Mouse (Mus musculus) erythroid progenitor cell, adult 5-6 weeks (primary cell): ENCODE results near the gene Rcan1. TPM values are rescaled to one million over a fixed set of nuclear protein-coding genes. Genes with fewer than 3 reads are reported as not detected.
"Not testable (repeated sequence)": the region's sequence is repeated elsewhere in the genome, so short reads cannot be mapped to it uniquely, and the experiment has no call there.

Experiments used
- ATAC-seq: replicated peaks from 2 replicates; pipeline ENCODE4 v1.8.0; 2016; ENCODE audit warnings: moderate number of reproducible peaks, mild to moderate bottlenecking, moderate TSS enrichment, inconsistent platforms; ENCODE audit not compliant: poor library complexity, low FRiP score, severe bottlenecking
- total RNA-seq, 2 experiments: library from RNA; stranded (forward) in 1 of 2; stranded (reverse) in 1 of 2; fragments of 150-400 nt in 1 of 2; fragments of 186-747, 209-891 nt in 1 of 2; gene quantifications; 2 replicates each; pipeline versions ENCODE4 v1.2.3 to v1.2.4; 2015 to 2017; ENCODE audit warnings: low replicate concordance in 2 of 2

The Rcan1 gene
- 3.4 and 3.6 TPM in 2 replicates for total RNA-seq (2015; ENCODE audit: low replicate concordance)
- 1.0 and 3.9 TPM in 2 replicates for total RNA-seq (2017; ENCODE audit: low replicate concordance)

DNA sequence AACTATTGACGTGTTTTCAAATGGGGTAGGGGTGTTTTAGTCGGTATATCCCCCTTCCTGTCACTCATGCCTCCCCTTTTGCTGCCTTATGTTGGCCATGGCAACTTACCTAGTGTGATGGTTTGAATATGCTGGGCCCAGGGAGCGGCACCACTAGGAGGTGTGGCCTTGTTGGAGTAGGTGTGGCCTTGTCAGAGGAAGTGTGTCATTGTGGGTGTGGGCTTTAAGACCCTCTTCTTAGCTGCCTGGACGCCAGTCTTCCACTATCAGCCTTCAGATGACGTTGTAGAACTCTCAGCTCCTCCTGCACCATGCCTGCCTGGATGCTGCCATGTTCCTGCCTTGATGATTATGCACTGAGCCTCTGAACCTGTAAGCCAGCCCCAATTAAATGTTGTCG, at the start of gene Rcan1:
TSS of gene Rcan1 (minus strand) at position 162 of the 400 bp plus-strand sequence.
- ATAC-seq: no peak

DNA sequence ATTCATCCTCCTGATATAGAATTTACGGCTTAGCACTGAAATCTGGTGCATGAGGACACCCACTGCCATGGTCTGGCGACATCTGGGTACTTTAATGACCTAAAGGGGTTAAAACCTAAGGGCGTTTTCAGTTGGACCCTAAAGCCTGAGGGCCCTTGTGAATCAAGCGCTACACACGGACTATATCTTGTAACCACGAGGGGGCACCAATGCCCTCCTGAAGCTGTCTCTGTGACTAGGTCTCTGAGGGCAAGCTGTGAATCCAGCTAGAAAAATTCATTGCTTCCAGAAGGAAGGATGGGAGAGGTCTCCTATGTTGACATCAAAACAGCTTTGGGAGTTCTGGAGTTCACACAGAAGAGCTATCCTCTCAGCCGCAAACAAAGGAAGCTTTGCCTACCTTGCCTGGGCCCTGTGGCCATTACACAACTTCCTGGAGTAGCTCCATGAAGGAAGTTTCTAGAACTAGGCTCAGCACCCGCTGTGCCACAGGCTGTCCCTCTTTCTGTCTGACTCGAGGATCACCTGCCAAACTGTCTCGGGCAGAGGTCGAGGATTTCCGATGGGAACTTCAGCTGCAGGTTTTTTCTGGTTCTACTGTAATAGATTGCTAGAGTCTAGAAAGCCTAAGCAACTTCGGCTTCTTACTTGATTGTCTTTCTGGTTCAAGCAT, 49.3 kb upstream of the Rcan1 start:
- no peak for ATAC-seq

DNA sequence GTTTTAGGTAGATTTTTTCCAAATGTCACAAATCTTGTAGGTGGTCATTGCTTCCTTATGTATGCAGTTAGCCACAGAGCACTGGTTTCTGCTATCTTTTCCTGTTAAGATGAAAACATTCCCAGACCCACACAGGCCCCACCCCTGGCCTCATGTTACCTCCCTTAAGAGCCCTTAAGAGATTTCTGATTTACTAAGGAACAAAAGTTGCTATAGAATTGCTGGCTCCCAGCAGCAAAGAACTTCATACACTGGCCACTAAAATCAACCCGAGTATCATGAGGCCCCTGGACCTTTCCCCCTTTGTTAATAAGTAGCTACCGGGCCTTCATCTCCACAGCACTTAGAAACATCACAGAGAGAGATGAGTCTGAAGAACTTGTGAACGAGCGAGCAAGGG, 48.1 kb upstream of the Rcan1 start:
- no peak for ATAC-seq

DNA sequence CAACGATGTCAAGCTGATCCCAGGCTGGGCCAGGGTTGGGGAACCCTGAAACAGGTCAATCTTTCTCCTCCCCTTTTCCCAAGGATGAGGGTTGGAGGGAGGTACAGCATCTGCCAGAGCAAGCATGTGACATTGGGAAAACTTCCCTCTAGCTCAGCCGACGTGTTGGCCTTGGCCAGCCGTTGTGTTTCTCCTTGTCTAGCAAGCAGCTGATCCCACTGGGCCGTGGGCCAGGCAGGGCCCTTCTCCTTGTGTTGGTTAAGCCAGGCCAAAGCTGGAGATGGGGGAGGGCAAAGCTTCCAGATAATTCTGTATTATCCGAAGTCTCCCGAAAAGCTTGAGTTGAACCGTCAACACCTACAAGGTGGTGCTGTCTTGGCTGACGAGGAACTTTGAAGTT, 45.5 kb upstream of the Rcan1 start:
- no peak for ATAC-seq

DNA sequence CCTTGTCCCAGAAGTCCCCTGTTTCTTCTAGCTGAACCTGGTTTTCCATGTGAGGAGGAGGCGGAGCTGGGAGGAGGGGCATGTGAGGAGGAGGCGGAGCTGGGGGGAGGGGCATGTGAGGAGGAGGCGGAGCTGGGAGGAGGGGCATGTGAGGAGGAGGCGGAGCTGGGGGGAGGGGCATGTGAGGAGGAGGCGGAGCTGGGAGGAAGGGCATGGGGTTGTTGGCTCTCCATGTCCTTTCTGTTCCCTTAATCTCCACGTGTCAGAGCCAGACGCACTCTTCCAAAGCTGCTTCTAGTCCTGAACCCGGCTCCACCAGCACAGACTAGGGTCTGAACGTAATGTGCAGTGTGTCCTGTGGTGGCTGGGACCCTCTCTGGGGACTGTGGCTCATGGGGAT, 44.2 kb upstream of the Rcan1 start:
- not testable (repeated sequence) for ATAC-seq

DNA sequence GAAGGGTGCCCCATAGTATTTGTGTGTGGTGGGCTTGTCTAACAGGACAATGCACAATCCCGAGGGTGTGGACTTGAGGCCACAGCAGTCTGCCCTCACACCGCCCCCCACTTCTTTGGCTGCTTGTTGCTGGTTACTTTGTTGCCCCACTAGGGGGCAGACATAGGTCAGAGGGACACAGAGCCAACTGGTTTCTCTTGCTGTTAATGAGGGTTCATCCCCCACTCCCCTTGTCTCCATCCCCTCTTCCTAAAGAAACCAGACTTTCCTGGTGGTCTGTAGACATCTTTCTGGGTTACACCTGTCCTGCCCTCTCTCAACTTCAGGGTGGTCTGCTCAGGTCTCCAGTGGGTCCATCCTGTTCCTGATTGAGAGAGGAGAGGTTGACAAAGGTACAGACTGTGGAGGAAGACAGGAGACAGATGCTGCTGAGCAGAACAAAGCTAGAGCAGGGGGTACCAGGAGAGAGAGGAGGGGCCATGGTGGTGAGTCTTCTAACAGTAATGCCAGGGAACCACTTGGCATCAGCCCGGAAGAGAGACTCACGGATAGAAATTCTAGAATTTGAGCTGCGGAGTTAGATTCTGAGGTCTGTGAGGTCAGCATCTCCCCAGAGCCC, 41.2 kb upstream of the Rcan1 start:
- no peak for ATAC-seq

DNA sequence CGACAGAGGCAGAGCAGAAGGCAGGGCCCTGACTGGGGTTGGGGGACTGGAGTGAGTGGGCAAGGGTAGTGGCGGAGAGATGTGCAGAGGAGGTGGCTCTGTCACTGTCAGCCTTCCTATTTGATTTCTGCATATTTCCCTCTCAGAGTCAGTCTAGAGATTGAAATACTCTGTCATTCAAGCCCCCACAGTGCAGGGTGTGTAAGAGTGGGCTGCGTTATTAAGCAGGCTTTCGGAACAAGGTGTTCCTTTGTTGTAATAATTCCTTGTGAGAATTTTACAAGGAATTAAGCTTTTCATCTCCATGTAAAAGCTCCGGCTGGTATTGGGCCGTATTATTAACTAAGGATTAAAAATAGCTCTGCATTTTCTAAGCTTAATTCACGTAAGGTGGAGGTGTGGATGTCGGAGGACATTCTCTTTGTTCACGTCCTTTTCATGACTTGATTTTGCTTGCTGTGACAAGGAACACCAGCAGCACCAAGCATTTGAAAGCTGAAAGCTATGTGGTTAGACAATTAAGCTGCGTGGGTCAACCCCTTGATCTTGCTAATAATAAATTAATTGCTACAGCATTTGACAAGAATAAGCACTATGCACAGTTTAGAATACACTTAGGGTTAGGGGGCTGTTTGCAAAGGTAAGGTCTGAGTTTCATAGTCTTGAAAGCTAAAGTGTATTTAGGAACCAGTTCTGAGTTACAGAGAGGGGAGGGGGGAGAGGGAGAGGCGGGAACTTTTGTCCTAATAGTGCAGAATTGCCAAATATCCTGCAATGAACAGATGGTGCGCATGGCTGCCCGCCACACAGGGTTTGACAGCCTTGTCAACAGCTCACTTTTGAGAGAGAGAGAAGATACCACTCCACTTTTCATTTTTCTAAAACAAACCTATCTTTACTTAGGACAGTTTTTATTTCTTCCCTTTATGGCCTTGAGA, 40.4 kb upstream of the Rcan1 start:
- no peak for ATAC-seq

DNA sequence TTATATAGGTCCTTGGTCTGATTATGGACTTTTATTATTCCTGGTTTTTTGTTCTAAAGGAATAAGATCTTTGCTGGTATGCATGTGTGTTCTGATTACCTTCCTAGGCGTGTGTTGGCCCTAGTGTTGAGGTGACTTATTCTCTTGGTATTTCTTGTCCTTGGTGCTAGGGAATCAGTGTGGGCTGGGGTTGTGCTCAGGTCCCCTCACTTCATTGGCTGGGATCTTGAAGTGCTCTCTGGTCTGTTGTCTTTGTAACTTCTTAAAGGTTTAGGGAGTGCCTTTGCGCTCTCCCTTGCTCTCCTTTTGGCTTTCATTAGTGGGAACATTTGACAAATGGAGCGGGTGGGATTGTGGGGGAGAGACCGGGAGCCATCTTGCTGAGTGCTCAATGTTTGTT, 36.9 kb upstream of the Rcan1 start:
- ATAC-seq: no peak

DNA sequence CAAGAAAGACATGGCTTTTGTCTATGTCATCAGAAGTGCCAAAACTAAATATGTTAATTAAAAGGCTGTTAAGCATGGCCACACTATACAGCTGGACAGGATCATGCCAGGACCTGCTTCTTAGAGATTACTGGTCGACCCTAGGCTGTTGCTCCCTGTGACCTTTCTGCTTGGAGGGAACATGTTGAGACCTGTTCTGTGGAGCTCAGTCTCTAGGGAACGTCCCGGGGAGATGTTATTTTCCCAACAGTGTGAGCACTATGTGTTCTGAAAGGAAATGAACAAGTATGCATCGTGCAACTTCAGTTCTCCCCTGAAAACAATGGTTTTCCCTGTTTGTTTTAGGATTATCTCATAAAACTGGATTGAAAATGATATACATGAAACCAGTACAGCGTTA, 32.4 kb upstream of the Rcan1 start:
- no peak for ATAC-seq

DNA sequence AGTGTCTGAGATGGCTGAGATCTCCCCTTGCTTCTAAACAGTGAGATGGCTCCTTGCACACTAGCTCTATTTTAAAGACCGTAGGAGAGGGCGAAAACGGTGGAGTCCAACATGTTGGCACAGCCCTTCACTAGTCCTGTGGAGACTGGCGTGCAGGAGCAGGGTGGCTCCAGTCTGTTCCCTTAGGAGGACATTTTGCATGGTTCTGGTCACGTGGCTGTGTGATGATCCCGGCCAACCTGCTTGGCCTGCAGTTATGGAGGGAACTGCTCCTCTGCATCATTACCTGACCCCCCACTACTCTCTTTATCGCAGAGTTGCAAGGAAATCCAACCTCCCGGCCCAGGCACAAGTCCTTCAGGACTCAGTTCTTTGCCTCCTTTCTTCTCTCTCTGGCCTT, 29.9 kb upstream of the Rcan1 start:
- no peak for ATAC-seq

DNA sequence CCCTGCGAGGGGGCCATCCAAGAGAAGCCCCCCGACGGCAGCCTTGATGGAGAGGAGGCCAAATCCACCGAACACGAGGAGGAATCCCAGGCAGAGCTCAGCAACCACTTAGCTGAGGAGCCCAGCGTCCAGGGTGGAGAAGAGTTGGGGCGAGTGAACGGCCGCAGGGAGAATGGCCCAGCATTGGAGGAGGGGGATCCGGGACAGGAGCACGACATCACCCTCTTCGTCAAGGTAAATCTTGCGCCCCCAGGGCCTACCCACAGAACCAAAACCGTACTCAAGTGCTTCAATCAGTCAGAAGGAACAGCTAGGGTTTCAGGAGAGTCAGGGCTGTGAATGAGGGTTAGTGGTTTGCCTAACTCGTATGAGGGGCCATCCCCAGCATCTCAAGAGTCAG, 28.7 kb upstream of the Rcan1 start:
- ATAC-seq: no peak

DNA sequence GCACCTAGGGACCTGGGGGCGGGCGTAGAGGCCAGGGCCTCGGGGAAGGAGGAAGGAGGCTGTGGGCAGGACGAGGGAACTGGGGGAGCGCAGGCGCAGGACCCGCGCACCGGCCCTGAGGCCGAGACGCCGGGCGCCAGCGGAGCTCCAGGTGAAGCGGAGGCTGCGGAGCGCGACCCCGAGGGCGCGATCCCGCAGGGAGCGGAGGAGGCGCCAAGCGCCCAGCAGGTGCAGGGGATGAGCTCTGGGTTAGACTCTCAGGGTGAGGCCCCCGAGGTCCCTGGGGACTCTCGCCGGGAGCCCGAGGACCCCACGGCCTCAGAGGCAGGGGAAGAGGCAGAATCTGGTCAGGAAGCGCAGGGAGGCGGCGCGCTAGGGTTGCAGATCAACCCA, 27.9 kb upstream of the Rcan1 start:
- ATAC-seq: no peak

DNA sequence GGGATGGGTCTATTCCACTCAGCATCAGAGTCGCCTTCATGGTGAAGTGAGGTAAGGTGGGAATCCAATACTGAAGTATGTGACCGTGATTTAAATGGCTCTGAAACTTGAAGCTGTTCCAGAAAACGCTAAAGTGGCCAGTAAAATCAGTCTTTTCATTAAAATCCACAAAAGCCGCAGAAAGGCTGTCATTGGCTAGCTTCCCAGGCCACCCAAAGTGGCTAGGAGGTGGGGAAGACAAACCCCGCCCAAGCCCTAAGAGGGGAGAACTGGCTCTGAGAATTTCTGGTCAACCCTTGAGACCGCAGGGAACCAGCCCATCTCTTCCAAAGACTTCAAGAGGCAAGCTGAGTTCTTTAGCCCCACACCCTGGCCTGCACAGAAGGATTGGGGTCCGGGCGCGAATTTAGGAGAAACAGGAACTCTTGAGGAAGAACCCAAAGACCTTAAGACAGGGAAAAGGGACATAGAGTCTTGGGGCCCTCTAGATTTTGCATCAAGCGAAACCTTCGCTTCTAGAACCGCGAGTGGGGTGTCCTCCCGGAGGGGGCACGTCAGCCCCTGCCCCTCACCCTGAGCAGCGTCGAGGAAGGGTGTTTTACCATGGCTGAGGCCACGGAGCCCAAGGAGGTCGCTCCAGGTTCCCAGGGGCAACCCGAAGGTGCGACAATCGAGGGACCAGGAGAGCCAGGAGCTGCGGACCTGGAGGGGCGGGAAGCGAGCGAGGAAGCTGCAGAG, 27.4 kb upstream of the Rcan1 start:
- no peak for ATAC-seq

DNA sequence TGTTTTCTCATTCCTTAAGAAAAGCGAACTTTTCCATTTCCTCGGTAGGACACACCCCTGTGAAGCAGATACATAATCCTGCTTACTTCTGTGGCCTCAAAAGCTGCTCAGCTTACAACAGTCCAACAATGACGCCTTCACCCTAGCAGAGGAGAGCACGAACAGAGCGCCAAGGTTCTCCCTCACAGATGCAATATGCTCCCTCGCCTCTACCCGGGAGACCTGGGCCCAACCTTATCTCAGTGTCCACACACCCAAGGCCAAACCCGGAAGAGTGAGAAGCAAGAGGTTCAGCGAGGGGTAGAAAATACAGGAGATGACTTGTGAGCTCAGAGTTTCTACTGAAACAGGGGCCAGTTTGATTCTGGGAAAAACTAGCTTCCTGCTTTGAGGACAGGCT, 18.7 kb upstream of the Rcan1 start:
- no peak for ATAC-seq

DNA sequence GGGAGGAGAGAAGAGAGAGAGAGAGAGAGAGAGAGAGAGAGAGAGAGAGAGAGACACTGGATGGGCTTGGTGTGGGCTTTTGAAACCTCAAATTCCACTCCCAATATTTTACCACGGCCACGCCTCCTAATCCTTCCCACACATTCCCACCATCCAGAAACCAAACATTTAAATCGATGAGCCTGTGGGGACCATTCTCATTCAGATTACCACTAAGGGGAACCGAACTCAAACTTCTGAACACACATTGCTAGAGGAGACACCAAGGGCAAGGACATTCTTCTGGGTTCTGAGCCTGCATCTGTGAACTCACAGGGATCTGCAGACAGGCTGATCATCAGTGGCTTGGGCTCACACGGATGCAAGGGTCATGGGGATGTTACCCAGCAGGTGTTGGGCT, 17.8 kb upstream of the Rcan1 start:
- no peak for ATAC-seq

DNA sequence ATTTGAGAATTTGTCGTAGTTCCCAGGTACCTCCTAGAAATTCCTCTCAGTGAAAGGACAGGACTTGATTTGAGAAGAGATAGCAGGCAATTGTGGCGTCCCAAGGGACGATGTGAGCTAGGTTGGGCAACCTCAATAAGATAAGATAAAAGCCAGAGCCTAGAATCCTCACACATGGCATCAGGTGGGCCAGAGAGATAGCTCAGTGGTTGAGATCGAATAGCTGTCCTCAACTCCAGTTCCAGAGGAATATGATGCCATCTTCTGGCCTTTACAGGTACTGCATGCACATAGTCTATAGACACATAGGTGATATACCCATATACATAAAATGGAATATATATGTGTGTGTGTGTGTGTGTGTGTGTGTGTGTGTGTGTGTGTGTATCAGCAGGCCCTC, 16.8 kb upstream of the Rcan1 start:
- ATAC-seq: peak; percentile 75

DNA sequence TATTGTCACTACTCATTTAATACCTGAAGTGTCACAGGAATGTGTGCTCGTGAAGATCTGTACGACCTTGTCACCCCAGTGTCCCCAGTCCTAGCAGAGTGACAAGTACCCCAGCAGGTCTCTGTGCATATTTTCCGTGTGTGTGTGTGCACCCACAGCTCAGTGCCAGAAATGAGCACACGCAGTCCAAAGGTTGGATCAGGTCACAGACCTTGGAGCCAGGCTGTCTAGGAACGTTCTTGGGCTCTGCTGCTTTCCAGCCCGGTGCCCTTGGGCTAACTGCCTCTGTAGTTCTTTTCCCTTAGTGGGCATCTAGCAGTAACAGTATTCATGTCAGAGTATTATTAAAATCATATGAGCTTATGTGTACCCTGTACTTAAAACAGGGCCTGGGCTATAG, 16.4 kb upstream of the Rcan1 start:
- no peak for ATAC-seq

DNA sequence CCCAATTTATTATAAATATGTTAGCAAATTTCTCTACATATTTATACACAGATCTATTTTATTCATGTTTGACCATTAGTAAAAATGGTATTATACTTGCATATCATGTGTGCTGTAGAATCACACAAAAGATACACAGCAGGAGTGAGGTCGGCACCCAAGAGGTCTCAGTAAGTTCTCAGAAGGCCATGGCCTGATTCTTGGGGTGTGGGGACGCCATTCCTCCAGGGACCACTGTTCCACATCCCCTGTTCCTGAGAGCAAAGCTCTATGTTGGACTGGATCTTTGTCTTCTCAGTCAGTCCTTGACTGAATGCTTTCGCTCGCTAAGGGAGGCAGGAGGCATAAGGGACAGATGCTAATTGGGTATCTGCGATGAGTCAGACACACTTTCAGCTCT, 14.8 kb upstream of the Rcan1 start, which contains the start of gene Clic6:
TSS of gene Clic6 (plus strand) at position 301 of the 400 bp plus-strand sequence.
- ATAC-seq: no peak

DNA sequence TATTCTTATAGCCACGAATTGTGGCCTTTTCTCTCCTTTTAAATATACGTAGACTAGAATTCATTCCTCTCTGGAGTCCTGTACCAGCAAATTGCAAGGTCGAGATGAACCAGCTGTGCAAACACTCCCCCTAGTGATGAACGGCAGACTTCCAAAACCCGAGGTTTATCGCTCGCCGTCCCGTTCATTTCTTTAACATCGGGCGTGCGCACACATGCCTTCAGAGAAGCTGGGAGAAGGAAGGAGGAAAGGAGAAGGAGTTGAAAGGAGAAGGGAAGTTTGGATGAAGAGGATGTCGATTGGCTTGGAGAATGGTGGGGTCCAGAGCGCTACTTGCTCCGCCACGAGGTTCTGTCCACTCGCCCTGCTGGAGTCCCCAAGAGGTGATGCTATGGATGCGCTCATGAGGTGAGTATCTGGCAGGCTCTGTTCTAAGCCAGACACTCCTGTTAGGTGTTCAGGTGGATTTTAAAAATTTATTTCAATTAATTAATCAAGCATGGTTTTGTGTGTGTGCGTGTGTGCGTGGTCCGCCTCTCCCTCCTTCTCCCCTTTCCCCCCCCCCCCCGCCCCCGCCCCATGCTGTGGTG, 8.0 kb upstream of the Rcan1 start:
- no peak for ATAC-seq
